Mouse (Mus musculus): ENCODE data around the gene Il2. TPM values are rescaled to one million over a fixed set of nuclear protein-coding genes. Genes with fewer than 3 reads are reported as not detected.

Il2 gene
- polyA plus RNA-seq (2012; rRNA removed), result not detected in 2 replicates

GRCm38 (mm10) chr3:37125655-37126054 lies at the start of gene Il2:
TSS of gene Il2 (minus strand) at chr3:37125959.

Other genes with a start within 250 kb of the Il2 start
- not detected in 2 replicates for gene Adad1, start 62.4 kb downstream of the Il2 start, polyA plus RNA-seq (2012; rRNA removed)
- gene Il21, start 106.7 kb upstream of the Il2 start, polyA plus RNA-seq (2012; rRNA removed), result not detected in 2 replicates
- gene Bbs12, start 186.6 kb upstream of the Il2 start, polyA plus RNA-seq (2012; rRNA removed), result 0.73 and 0.88 TPM in 2 replicates
- 0.41 and 0.79 TPM in 2 replicates for gene Cetn4, start 186.7 kb upstream of the Il2 start, polyA plus RNA-seq (2012; rRNA removed)
- gene Fgf2, start 222.4 kb upstream of the Il2 start, polyA plus RNA-seq (2012; rRNA removed), result 3.8 and 5.7 TPM in 2 replicates

All from ovary, adult 2 months (tissue).